Mouse (Mus musculus): ENCODE measurements at regions not wholly inside any gene's neighbourhood (a gene's known extent, or its start where the extent isn't known, plus 50 kb on each side); places are given as distances from the start of the nearest gene placed in this dataset.

- DNase-seq (ENCODE audit: low spot score in 2 of 2) = no peak
These were observed 104.7 kb downstream of the Nsun3 start for GRCm38 (mm10) chr16:62681880-62682279.

GRCm38 (mm10) chr16:62676815-62677214 is 109.8 kb downstream of the Nsun3 start:
- no peak for DNase-seq (ENCODE audit: low spot score in 2 of 2)

- DNase-seq (ENCODE audit: low spot score in 2 of 2) = no peak
These were observed 129.2 kb downstream of the Nsun3 start for GRCm38 (mm10) chr16:62657383-62657782.

GRCm38 (mm10) chr16:62654436-62654835 is 132.2 kb downstream of the Nsun3 start:
- DNase-seq (ENCODE audit: low spot score in 2 of 2) = no peak

GRCm38 (mm10) chr16:62653817-62654216 is 132.8 kb downstream of the Nsun3 start:
- DNase-seq (ENCODE audit: low spot score in 2 of 2) = no peak

GRCm38 (mm10) chr16:62652769-62653465 is 133.7 kb downstream of the Nsun3 start:
- DNase-seq (ENCODE audit: low spot score in 2 of 2) = no peak

GRCm38 (mm10) chr16:62650856-62651255 is 135.8 kb downstream of the Nsun3 start:
- no peak for DNase-seq (ENCODE audit: low spot score in 2 of 2)

- no peak for DNase-seq (ENCODE audit: low spot score in 2 of 2)
These were observed 138.3 kb downstream of the Nsun3 start for GRCm38 (mm10) chr16:62648326-62648725.

GRCm38 (mm10) chr16:62646113-62646512 is 140.5 kb downstream of the Nsun3 start:
- DNase-seq (ENCODE audit: low spot score in 2 of 2) = peak in 1 of 2 experiments; percentile 23

GRCm38 (mm10) chr16:62642859-62643403 is 143.7 kb downstream of the Nsun3 start:
- no peak for DNase-seq (ENCODE audit: low spot score in 2 of 2)

GRCm38 (mm10) chr16:62623938-62624337 is 162.7 kb downstream of the Nsun3 start:
- no peak for DNase-seq (ENCODE audit: low spot score in 2 of 2)

GRCm38 (mm10) chr16:62610873-62611272 is 175.7 kb downstream of the Nsun3 start:
- no peak for DNase-seq (ENCODE audit: low spot score in 2 of 2)

- DNase-seq (ENCODE audit: low spot score in 2 of 2) = no peak
These were observed 178.0 kb downstream of the Nsun3 start for GRCm38 (mm10) chr16:62608617-62609016.

GRCm38 (mm10) chr16:62605920-62606319 is 180.7 kb downstream of the Nsun3 start:
- DNase-seq (ENCODE audit: low spot score in 2 of 2) = no peak

GRCm38 (mm10) chr16:62562051-62562450 is 224.6 kb downstream of the Nsun3 start:
- peak; percentile 9 to 61 for DNase-seq (ENCODE audit: low spot score in 2 of 2)

GRCm38 (mm10) chr16:62543156-62543555 is 243.5 kb downstream of the Nsun3 start:
- no peak for DNase-seq (ENCODE audit: low spot score in 2 of 2)

GRCm38 (mm10) chr16:62537730-62538479 is 248.7 kb downstream of the Nsun3 start:
- DNase-seq (ENCODE audit: low spot score in 2 of 2) = no peak

GRCm38 (mm10) chr16:62509321-62509720 is 277.3 kb downstream of the Nsun3 start:
- no peak for DNase-seq (ENCODE audit: low spot score in 2 of 2)

GRCm38 (mm10) chr16:62506725-62507482 is 279.7 kb downstream of the Nsun3 start:
- peak in 1 of 2 experiments; percentile 37 for DNase-seq (ENCODE audit: low spot score in 2 of 2)

- no peak for DNase-seq (ENCODE audit: low spot score in 2 of 2)
These were observed 285.7 kb downstream of the Nsun3 start for GRCm38 (mm10) chr16:62500870-62501269.

GRCm38 (mm10) chr16:62500334-62500733 is 286.3 kb downstream of the Nsun3 start:
- DNase-seq (ENCODE audit: low spot score in 2 of 2) = peak; percentile 32 to 55

- no peak for DNase-seq (ENCODE audit: low spot score in 2 of 2)
These were observed 287.9 kb downstream of the Nsun3 start for GRCm38 (mm10) chr16:62498761-62499160.

All from left cerebral cortex, adult 9 months (tissue).